Mouse (Mus musculus) liver, adult 2 months (tissue): ENCODE data around the gene Kif1b. TPM values are rescaled to one million over a fixed set of nuclear protein-coding genes. Genes with fewer than 3 reads are reported as not detected.
"Not testable (repeated sequence)": the region's sequence is repeated elsewhere in the genome, so short reads cannot be mapped to it uniquely, and the experiment has no call there.

ENCODE experiments used
- DNase-seq: peaks from one replicate; pipeline ENCODE4 v3.0.0-alpha.2; 2011; ENCODE audit warnings: low read depth, low spot score; ENCODE audit errors: extremely low read depth
- H3K27ac ChIP-seq: fragments of 200-500 bp; replicated peaks from 2 replicates; pipeline ENCODE4 v1.5.1; 2012; ENCODE audit warnings: low read depth, mild to moderate bottlenecking, control low read depth, inconsistent platforms, low read length; ENCODE audit not compliant: insufficient read depth
- H3K27me3 ChIP-seq: fragments of 200-500 bp; 2 replicates; pipeline ENCODE4 v1.6.1; 2012; ENCODE audit warnings: mild to moderate bottlenecking, moderate library complexity, low read length, inconsistent platforms; ENCODE audit not compliant: control insufficient read depth, insufficient read depth
- H3K36me3 ChIP-seq: fragments of 200-500 bp; 2 replicates; pipeline ENCODE4 v1.6.1; 2012; ENCODE audit warnings: low read length, inconsistent platforms; ENCODE audit not compliant: control insufficient read depth, insufficient read depth
- H3K4me1 ChIP-seq: fragments of 200-500 bp; 2 replicates; pipeline ENCODE4 v1.6.1; 2011; ENCODE audit warnings: low read length; ENCODE audit not compliant: control insufficient read depth, insufficient read depth
- H3K4me3 ChIP-seq: fragments of 200-500 bp; 2 replicates; pipeline ENCODE4 v1.5.1; 2011; ENCODE audit warnings: low read depth, mild to moderate bottlenecking, control low read depth, low read length, moderate library complexity; ENCODE audit not compliant: insufficient read depth
- H3K79me2 ChIP-seq: fragments of 200-500 bp; 2 replicates; pipeline ENCODE4 v1.6.1; 2012; ENCODE audit warnings: inconsistent platforms, mild to moderate bottlenecking, low read length, moderate library complexity; ENCODE audit not compliant: control insufficient read depth, insufficient read depth
- H3K9ac ChIP-seq: fragments of 200-500 bp; 2 replicates; pipeline ENCODE4 v1.6.1; 2012; ENCODE audit warnings: low read depth, mild to moderate bottlenecking, control low read depth, inconsistent platforms, low read length
- CTCF ChIP-seq: fragments of 200-500 bp; IDR thresholded peaks from 2 replicates; pipeline ENCODE4 v1.5.1; 2011; ENCODE audit warnings: low read depth, low read length, control low read depth
- POLR2A ChIP-seq: fragments of 200-500 bp; IDR thresholded peaks from 2 replicates; pipeline ENCODE4 v1.6.1; 2011; ENCODE audit warnings: low read length, control low read depth; ENCODE audit not compliant: insufficient read depth; ENCODE audit errors: extremely low read depth
- WGBS: fragments of 180-500 bp; shearing (Covaris S2); methylation state at CpG from one replicate; pipeline ENCODE4 v1.1.7; 2018; 5-methylcytosine and 5-hydroxymethylcytosine counted together
- polyA plus RNA-seq: library from polyadenylated mRNA; depleted of rRNA; stranded (reverse); fragments of >200 nt; gene quantifications from 2 replicates; pipeline ENCODE4 v1.2.3, GENCODE M21; 2012
- total RNA-seq: library from RNA; depleted of rRNA; stranded (reverse); fragments of >200 nt; gene quantifications from 2 replicates; pipeline ENCODE4 v1.2.3, GENCODE M21; 2014

The Kif1b gene
- total and polyA plus RNA-seq, 2 experiments, result 41.2 to 74.4 TPM

- no peak for TF ChIP-seq CTCF
- TF ChIP-seq POLR2A, result no peak
- DNase-seq, result no peak
- Histone ChIP-seq H3K27me3 (no peaks in the 10 kb centered on the region), H3K9ac (no peak overlapping the region), H3K4me1 (no peaks in the 10 kb centered on the region), H3K36me3 (peaks cover 65% of the 10 kb centered on the region), H3K79me2 (no peaks in the 10 kb centered on the region), H3K27ac (no peak overlapping the region), H3K4me3 (no peak overlapping the region)
- 97% methylated on average over 9 of the region's 9 CpGs for WGBS
Measured at GRCm38 (mm10) chr4:149215982-149216381, 91.5 kb downstream of the Kif1b start.

- no peaks in the 10 kb centered on the region for H3K79me2 ChIP-seq
- H3K27me3 ChIP-seq, result no peaks in the 10 kb centered on the region
- H3K4me1 ChIP-seq, result no peaks in the 10 kb centered on the region
- H3K36me3 ChIP-seq, result peaks cover 66% of the 10 kb centered on the region
- WGBS, result 85% methylated on average over 2 of the region's 2 CpGs
- TF ChIP-seq POLR2A, result no peak
- no peak for TF ChIP-seq CTCF
- DNase-seq, result no peak
- H3K9ac ChIP-seq, result no peak overlapping the region
- H3K4me3 ChIP-seq, result no peak overlapping the region
- H3K27ac ChIP-seq, result no peak overlapping the region
Measured at GRCm38 (mm10) chr4:149215397-149215796, 92.1 kb downstream of the Kif1b start.

- not testable (repeated sequence) for H3K4me3 ChIP-seq, H3K27ac ChIP-seq, H3K27me3 ChIP-seq, H3K79me2 ChIP-seq, DNase-seq, H3K4me1 ChIP-seq, H3K9ac ChIP-seq
- peaks cover 64% of the 10 kb centered on the region for H3K36me3 ChIP-seq
- WGBS, result 100% methylated on average over 2 of the region's 2 CpGs
Measured at GRCm38 (mm10) chr4:149214468-149214867, 93.0 kb downstream of the Kif1b start.

- no peaks in the 10 kb centered on the region for H3K4me1 ChIP-seq
- H3K27me3 ChIP-seq, result no peaks in the 10 kb centered on the region
- H3K9ac ChIP-seq, result no peak overlapping the region
- no peak overlapping the region for H3K4me3 ChIP-seq
- 95% methylated on average over 9 of the region's 9 CpGs for WGBS
- peaks cover 63% of the 10 kb centered on the region for H3K36me3 ChIP-seq
- no peak overlapping the region for H3K27ac ChIP-seq
- TF ChIP-seq CTCF, result no peak
- TF ChIP-seq POLR2A, result no peak
- DNase-seq, result no peak
- H3K79me2 ChIP-seq, result no peaks in the 10 kb centered on the region
Measured at GRCm38 (mm10) chr4:149213466-149213865, 94.0 kb downstream of the Kif1b start.

- H3K27ac ChIP-seq, H3K4me1 ChIP-seq, DNase-seq, H3K9ac ChIP-seq, H3K79me2 ChIP-seq, H3K4me3 ChIP-seq, H3K27me3 ChIP-seq: not testable (repeated sequence)
- peaks cover 67% of the 10 kb centered on the region for H3K36me3 ChIP-seq
- WGBS, result 97% methylated on average over 6 of the region's 6 CpGs
Measured at GRCm38 (mm10) chr4:149211441-149211840, 96.1 kb downstream of the Kif1b start.

- Histone ChIP-seq H3K36me3 (peaks cover 73% of the 10 kb centered on the region), H3K27me3 (no peaks in the 10 kb centered on the region), H3K27ac (no peak overlapping the region), H3K79me2 (no peaks in the 10 kb centered on the region), H3K4me1 (no peaks in the 10 kb centered on the region), H3K4me3 (no peak overlapping the region), H3K9ac (no peak overlapping the region)
- DNase-seq, result peak; percentile 40
- WGBS, result 27% methylated on average over 3 of the region's 3 CpGs
- TF ChIP-seq CTCF (no peak), POLR2A (no peak)
Measured at GRCm38 (mm10) chr4:149202467-149202866, 105.0 kb downstream of the Kif1b start.
